Mouse (Mus musculus): ENCODE data around the gene Gm438.
"Not testable (repeated sequence)": the region's sequence is repeated elsewhere in the genome, so short reads cannot be mapped to it uniquely, and the experiment has no call there.

Gm438 gene

GRCm38 (mm10) chr4:144786483-144786882 is at the start of gene Gm438:
Gene Gm438 (minus strand): TSS chr4:144786583.
- DNase-seq: no peak

- no peak for DNase-seq
Measured at GRCm38 (mm10) chr4:144824706-144825105, 38.3 kb upstream of the Gm438 start.

GRCm38 (mm10) chr4:144823996-144824395 is 37.6 kb upstream of the Gm438 start:
- no peak for DNase-seq

GRCm38 (mm10) chr4:144807135-144807534 is 20.8 kb upstream of the Gm438 start:
- DNase-seq: not testable (repeated sequence)

GRCm38 (mm10) chr4:144803633-144804032 is 17.2 kb upstream of the Gm438 start:
- DNase-seq: no peak

GRCm38 (mm10) chr4:144790141-144790540 is 3.8 kb upstream of the Gm438 start:
- DNase-seq: no peak

- DNase-seq: no peak
Measured at GRCm38 (mm10) chr4:144782476-144783197, 3.7 kb downstream of the Gm438 start.

GRCm38 (mm10) chr4:144765722-144766121 is 20.7 kb downstream of the Gm438 start:
- DNase-seq: peak; percentile 32

- no peak for DNase-seq
Measured at GRCm38 (mm10) chr4:144749139-144749538, 37.2 kb downstream of the Gm438 start.
